Mouse (Mus musculus) embryonic fibroblast, embryonic 13.5 days (primary cell): ENCODE measurements around the gene Acacb.

Experiments
- CTCF ChIP-seq: IDR thresholded peaks from 2 replicates; pipeline ENCODE4 v1.5.1; 2011; ENCODE audit warnings: mild to moderate bottlenecking, control low read depth, low read length, moderate library complexity, borderline replicate concordance; ENCODE audit not compliant: insufficient read depth
- POLR2A ChIP-seq: IDR thresholded peaks from 2 replicates; pipeline ENCODE4 v1.6.1; 2011; ENCODE audit warnings: low read depth, mild to moderate bottlenecking, control low read depth, low read length, moderate library complexity

- TF ChIP-seq POLR2A = no peak; the same call in 1 of the 2 replicates
- no peak for TF ChIP-seq CTCF
Measured at GRCm38 (mm10) chr5:114099709-114100389, 46.5 kb upstream of the Acacb start.
